Mouse (Mus musculus) embryonic facial prominence, embryonic 10.5 days (tissue): Measurements from ENCODE around the gene Slc39a11. TPM values are rescaled to one million over a fixed set of nuclear protein-coding genes. Genes with fewer than 3 reads are reported as not detected.
A peak's percentile ranks its signal among the peaks of the same experiment; 100 is the strongest.

Experiments
- DNase-seq: peaks from one replicate; pipeline ENCODE4 v3.0.0-alpha.2; 2017; ENCODE audit warnings: low spot score
- H3K27ac ChIP-seq: fragments of 300-500 bp; sonication (generic); replicated peaks from 2 replicates; pipeline ENCODE4 v1.5.1; 2016; ENCODE audit warnings: mild to moderate bottlenecking
- H3K27me3 ChIP-seq: fragments of 300-500 bp; sonication (generic); replicated peaks from 2 replicates; pipeline ENCODE4 v1.6.1; 2016; ENCODE audit warnings: low read depth, mild to moderate bottlenecking; ENCODE audit not compliant: poor library complexity, severe bottlenecking
- H3K36me3 ChIP-seq: fragments of 300-500 bp; sonication (generic); replicated peaks from 2 replicates; pipeline ENCODE4 v1.6.1; 2016; ENCODE audit warnings: mild to moderate bottlenecking, moderate library complexity
- H3K4me1 ChIP-seq: fragments of 300-500 bp; sonication (generic); 2 replicates; pipeline ENCODE4 v1.6.1; 2016
- H3K4me3 ChIP-seq: fragments of 300-500 bp; sonication (generic); 2 replicates; pipeline ENCODE4 v1.5.1; 2016; ENCODE audit warnings: mild to moderate bottlenecking, moderate library complexity
- H3K9me3 ChIP-seq: fragments of 300-500 bp; sonication (generic); 2 replicates; pipeline ENCODE4 v1.6.1; 2016; ENCODE audit warnings: mild to moderate bottlenecking
- WGBS: fragments of 180-500 bp; shearing (Covaris S2); methylation state at CpG from one replicate; pipeline ENCODE4 v1.1.7; 2016; 5-methylcytosine and 5-hydroxymethylcytosine counted together
- polyA plus RNA-seq: library from polyadenylated mRNA; unstranded; fragments of >200 nt; fragmentation: Nextera tagmentation; extraction: Ambion mirVana; gene quantifications from 2 replicates; pipeline ENCODE4 v1.2.1, GENCODE M21; 2016

Slc39a11 gene
- polyA plus RNA-seq, 1 experiment from 2014 or later, result 17.2 TPM

- H3K27me3 ChIP-seq, result peaks cover 17% of the 10 kb centered on the region
- H3K4me1 ChIP-seq, result peaks cover 7% of the 10 kb centered on the region
- H3K36me3 ChIP-seq, result peaks cover 9% of the 10 kb centered on the region
- no peak for DNase-seq
- H3K4me3 ChIP-seq, result no peak overlapping the region
- H3K9me3 ChIP-seq, result no peaks in the 10 kb centered on the region
- WGBS, result 93% methylated on average over 18 of the region's 18 CpGs
- H3K27ac ChIP-seq, result no peak overlapping the region
These were observed 24.4 kb downstream of the Slc39a11 start for GRCm38 (mm10) chr11:113625437-113625836.

DNA sequence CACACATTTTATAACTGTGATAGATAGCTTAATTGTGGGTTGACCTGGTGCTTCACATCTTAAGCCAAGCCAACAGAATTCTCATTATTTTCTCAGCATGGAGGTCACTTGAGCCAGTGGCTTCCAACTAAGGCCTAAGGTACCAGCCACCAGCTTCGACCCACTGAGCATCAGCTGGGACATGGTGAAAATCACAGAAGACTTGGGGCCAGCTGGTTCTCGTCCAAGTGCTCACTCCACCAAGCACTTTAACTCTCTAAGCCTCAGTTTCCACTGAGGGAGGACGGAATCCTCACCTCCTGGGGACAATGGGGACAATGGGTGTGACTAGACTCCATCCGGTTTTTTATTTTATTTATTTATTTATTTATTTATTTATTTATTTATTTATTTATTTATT lies 27.9 kb downstream of the Slc39a11 start:
- Histone ChIP-seq H3K36me3 (peaks cover 9% of the 10 kb centered on the region), H3K27ac (no peak overlapping the region), H3K9me3 (no peaks in the 10 kb centered on the region), H3K4me3 (no peak overlapping the region), H3K27me3 (peaks cover 49% of the 10 kb centered on the region), H3K4me1 (peaks cover 40% of the 10 kb centered on the region)
- 88% methylated on average over 4 of the region's 4 CpGs for WGBS
- DNase-seq, result no peak

- H3K4me3 ChIP-seq, result no peak overlapping the region
- WGBS, result 51% methylated on average over 2 of the region's 2 CpGs
These were observed 28.9 kb downstream of the Slc39a11 start for GRCm38 (mm10) chr11:113621001-113621400.

GRCm38 (mm10) chr11:113619420-113620080 lies 30.3 kb downstream of the Slc39a11 start:
- Histone ChIP-seq H3K36me3 (peaks cover 2% of the 10 kb centered on the region), H3K4me1 (peaks cover 41% of the 10 kb centered on the region), H3K27me3 (peaks cover 65% of the 10 kb centered on the region), H3K4me3 (peak overlapping the region; percentile 67), H3K27ac (no peak overlapping the region; the same call in 1 of the 2 replicates), H3K9me3 (no peaks in the 10 kb centered on the region)
- 3% methylated on average over 31 of the region's 31 CpGs for WGBS
- no peak for DNase-seq

More at GRCm38 (mm10) chr11:113621001-113621400, 28.9 kb downstream of the Slc39a11 start:
- Histone ChIP-seq H3K27me3 (peaks cover 56% of the 10 kb centered on the region), H3K4me1 (peaks cover 41% of the 10 kb centered on the region), H3K9me3 (no peaks in the 10 kb centered on the region), H3K36me3 (peaks cover 9% of the 10 kb centered on the region), H3K27ac (no peak overlapping the region)
- no peak for DNase-seq

DNA sequence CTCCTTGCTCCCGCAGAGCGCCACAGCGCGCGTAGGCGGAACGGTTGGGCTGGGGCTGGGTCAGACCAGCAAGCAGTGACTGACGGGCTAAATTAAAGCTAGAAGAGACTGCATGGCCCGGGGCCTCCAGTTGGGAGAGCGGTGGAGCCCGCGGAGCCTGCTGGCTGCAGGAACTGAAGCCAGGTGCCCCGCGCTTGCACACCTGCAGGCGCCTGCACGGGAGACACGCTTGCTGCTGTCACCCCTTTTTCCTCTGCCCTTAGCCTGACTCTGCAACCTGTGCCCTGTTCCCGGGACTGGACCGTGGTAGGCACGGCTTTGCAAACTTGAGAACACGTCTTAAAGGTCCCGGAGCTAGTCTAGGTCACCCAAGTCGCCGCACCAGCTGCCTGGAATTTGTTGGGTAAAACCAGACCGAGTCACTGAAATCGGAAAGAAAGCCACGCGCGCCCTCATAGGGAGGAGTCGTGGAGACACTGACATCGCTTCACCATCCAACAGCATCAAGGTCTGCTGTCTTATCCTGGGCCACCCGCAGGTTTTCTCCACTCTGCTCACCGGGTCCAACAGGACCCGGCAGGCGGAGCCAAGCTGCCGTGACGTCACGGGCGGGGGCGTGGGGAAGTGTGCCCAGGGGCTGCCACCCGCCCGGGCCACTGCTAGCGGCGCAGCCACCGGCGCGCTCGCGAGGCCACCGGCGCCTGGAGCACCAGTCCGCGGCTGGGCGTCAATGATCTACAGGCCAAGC lies 31.0 kb downstream of the Slc39a11 start, which contains the start of gene Sstr2:
Sstr2 (plus strand) TSS at position 671 of the 748 bp plus-strand sequence.
- Histone ChIP-seq H3K36me3 (no peaks in the 10 kb centered on the region), H3K9me3 (no peaks in the 10 kb centered on the region), H3K4me1 (peaks cover 44% of the 10 kb centered on the region), H3K4me3 (peak within 1 kb of the TSS; percentile 67), H3K27ac (no peak within 1 kb of the TSS; the same call in 1 of the 2 replicates), H3K27me3 (peaks cover 71% of the 10 kb centered on the region)
- DNase-seq, result peak; percentile 82
- WGBS, result under 1% methylated on average over 54 of the region's 54 CpGs

GRCm38 (mm10) chr11:113618303-113618671 lies 31.6 kb downstream of the Slc39a11 start:
- Histone ChIP-seq H3K27me3 (peaks cover 71% of the 10 kb centered on the region), H3K27ac (no peak overlapping the region), H3K4me3 (peak overlapping the region; percentile 67), H3K4me1 (peaks cover 44% of the 10 kb centered on the region), H3K9me3 (no peaks in the 10 kb centered on the region), H3K36me3 (no peaks in the 10 kb centered on the region)
- WGBS, result 23% methylated on average over 4 of the region's 4 CpGs
- DNase-seq, result no peak

DNA sequence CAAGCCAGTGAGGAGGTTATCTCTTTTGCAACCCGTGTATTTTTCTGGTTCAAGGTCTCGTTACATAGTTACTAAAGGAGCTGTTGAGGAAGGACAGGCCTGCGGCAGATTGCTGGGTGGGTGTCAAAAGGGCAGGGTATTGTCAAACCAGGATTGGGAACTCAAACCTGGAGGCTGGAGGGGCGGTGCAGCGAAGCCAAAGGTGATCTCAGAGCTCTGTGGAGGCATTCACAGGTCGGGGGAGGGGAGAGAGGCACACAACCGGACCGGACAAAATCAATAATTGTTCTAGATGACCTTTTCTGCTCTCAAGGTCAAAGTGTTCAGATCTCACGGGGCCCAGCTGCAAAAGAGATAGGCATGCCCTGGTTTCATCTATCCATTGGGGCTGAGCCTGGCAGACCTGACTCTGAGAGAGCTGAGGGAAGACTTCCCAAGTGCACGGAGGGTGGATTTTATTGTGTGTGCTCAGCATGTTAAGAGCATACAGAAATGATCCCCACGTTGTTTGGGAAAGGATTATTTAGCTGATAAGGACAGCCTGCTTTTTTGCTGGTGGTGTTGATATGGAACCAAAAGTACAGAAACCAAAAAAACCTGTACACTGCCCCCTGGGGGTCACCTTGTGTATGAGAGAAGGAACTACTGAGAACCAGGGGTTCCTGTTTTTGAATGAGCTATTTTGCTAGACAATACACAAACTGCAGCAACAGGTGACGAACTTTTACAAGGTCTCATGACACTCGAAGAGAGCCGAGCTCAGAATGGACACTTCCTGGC lies 32.6 kb downstream of the Slc39a11 start:
- Histone ChIP-seq H3K4me3 (no peak overlapping the region), H3K27ac (no peak overlapping the region), H3K9me3 (no peaks in the 10 kb centered on the region), H3K27me3 (peaks cover 71% of the 10 kb centered on the region), H3K36me3 (no peaks in the 10 kb centered on the region), H3K4me1 (peaks cover 44% of the 10 kb centered on the region)
- 31% methylated on average over 14 of the region's 14 CpGs for WGBS
- DNase-seq, result peak; percentile 79

- 87% methylated on average over 6 of the region's 6 CpGs for WGBS
- H3K4me3 ChIP-seq, result no peak overlapping the region
- H3K36me3 ChIP-seq, result no peaks in the 10 kb centered on the region
- no peak for DNase-seq
- H3K9me3 ChIP-seq, result no peaks in the 10 kb centered on the region
- H3K27ac ChIP-seq, result no peak overlapping the region
- H3K27me3 ChIP-seq, result peaks cover 45% of the 10 kb centered on the region
- H3K4me1 ChIP-seq, result peaks cover 37% of the 10 kb centered on the region
These were observed 35.4 kb downstream of the Slc39a11 start for GRCm38 (mm10) chr11:113614476-113614875.

DNA sequence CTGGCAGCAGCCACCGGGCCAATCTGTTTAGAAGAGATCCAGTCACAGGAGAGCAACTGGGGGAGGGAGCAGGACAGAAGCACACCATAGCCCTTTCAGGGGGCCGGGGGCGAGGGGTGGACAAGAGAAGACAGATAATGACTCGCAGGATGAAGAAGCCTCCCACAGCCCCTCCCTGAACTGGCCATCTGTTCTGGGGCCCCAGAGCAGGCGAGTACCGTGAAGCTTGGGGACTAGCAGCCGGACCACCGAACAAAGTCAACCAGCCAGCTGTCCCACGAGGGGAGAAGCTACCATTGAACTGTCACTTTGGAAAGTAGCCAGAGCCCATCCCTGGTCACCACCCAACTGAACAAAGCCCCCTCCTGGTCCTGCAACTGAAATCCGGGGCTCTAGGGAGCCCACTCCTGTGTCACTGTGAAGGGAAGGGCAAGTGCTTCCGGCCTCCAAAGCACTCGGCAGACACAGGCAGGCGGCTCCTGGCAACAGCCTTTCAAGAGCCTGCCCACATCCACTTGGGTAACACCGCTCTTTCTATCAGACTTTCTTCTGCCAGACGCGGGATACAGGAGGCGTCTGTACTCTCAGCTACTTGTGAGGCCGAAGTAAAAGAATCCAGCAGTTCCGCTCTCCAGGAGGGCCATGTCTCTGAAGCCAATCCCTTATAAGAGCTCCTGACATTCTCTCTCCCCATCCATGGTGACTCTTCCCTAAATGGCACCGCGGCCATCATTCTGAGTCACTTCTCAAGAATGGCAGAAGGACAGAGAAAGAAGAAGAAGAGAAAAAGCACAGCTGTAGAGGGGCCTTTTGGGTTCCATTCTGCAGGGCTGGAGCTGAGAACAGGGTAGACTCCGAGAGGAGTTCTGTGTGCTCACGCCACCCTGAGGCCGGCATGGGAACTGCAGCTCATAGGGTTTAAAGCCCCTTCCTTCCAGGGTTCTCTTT lies 37.9 kb downstream of the Slc39a11 start:
- Histone ChIP-seq H3K4me3 (peak overlapping the region; percentile 29), H3K9me3 (no peaks in the 10 kb centered on the region), H3K27me3 (peaks cover 23% of the 10 kb centered on the region), H3K27ac (peak overlapping the region; percentile 63), H3K4me1 (peaks cover 13% of the 10 kb centered on the region), H3K36me3 (no peaks in the 10 kb centered on the region)
- DNase-seq, result peak; percentile 74
- 27% methylated on average over 24 of the region's 24 CpGs for WGBS

DNA sequence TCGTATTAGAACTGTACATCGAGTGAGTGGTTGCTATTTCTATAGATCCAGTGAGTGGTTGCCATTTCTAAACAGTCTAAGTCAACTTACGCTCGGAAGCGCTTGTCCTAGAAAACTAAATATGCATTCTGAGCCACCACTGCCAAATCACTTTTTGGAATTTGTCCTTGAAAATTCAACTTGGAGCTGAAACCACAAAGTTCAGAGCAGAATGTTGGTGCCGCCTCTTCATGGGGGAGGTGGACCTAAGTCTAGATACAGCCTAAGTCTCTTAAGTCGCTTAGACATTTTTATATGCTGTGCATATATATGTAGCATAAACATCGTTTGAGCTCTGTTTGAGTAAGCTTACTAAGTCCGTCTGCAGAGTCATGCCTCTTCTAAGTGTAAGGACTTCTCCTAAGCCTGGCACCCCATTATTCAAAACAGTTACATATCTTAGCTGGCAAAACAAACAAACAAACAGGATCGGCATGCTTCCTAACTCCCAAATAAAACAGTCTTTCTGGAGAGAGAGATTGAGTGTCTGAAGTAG lies 38.7 kb downstream of the Slc39a11 start:
- Histone ChIP-seq H3K4me1 (peaks cover 13% of the 10 kb centered on the region), H3K4me3 (no peak overlapping the region), H3K27ac (peak overlapping the region; percentile 63; the same call in 1 of the 2 replicates), H3K9me3 (no peaks in the 10 kb centered on the region), H3K36me3 (no peaks in the 10 kb centered on the region), H3K27me3 (peaks cover 17% of the 10 kb centered on the region)
- 90% methylated on average over 10 of the region's 10 CpGs for WGBS
- no peak for DNase-seq

DNA sequence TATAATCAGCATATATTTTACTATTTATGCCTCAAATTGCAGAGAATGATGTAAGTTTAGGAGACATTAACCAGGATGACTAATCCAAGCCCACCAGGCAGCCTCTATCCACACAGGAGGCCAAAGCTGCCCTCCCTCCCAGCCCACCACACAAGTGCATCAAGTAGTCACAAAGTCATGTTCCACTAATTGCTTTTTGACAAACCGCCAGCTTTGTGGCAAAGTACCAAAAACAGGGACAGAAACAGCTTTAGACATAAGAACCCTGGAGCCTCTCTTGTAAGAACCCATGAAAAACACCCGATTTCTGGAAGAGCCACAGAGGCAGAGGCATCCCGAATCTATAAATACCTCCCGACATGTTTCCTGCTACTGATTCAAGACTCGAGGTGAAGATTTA lies 39.6 kb downstream of the Slc39a11 start:
- Histone ChIP-seq H3K36me3 (0 out of 2 replicates have a peak, but pooled peaks cover 3% of the 10 kb centered on the region), H3K4me3 (no peak overlapping the region), H3K27me3 (peaks cover 8% of the 10 kb centered on the region), H3K27ac (no peak overlapping the region), H3K4me1 (peaks cover 13% of the 10 kb centered on the region), H3K9me3 (no peaks in the 10 kb centered on the region)
- DNase-seq, result no peak
- WGBS, result 93% methylated on average over 5 of the region's 5 CpGs
